Mouse (Mus musculus) C2C12 (cell line): ENCODE results near the gene Mphosph9. TPM values are rescaled to one million over a fixed set of nuclear protein-coding genes. Genes with fewer than 3 reads are reported as not detected.

ENCODE experiments used
- H3K27me3 ChIP-seq: one replicate; pipeline ENCODE4 v1.6.1; 2011; ENCODE audit not compliant: control insufficient read depth, insufficient read depth, insufficient read length
- H3K36me3 ChIP-seq: one replicate; pipeline ENCODE4 v1.6.1; 2011; ENCODE audit not compliant: control insufficient read depth, insufficient read depth
- H3K4me3 ChIP-seq: one replicate; pipeline ENCODE4 v1.5.1; 2011; ENCODE audit warnings: mild to moderate bottlenecking, control low read depth; ENCODE audit not compliant: poor library complexity, insufficient read depth, severe bottlenecking
- H3K79me2 ChIP-seq: one replicate; pipeline ENCODE4 v1.6.1; 2011; ENCODE audit not compliant: control insufficient read depth, insufficient read depth
- H3K79me3 ChIP-seq: one replicate; pipeline ENCODE4 v1.6.1; 2011; ENCODE audit warnings: low read depth, control low read depth
- H3ac ChIP-seq: one replicate; pipeline ENCODE3; 2011; ENCODE audit warnings: low read depth; ENCODE audit not compliant: control insufficient read depth, insufficient read length
- CEBPB ChIP-seq: IDR thresholded peaks from one replicate; pipeline ENCODE4 v1.6.1; 2011; ENCODE audit warnings: low read depth, mild to moderate bottlenecking, control low read depth, moderate library complexity
- CTCF ChIP-seq: IDR thresholded peaks from one replicate; pipeline ENCODE4 v1.5.1; 2011; ENCODE audit not compliant: control insufficient read depth, insufficient read depth, insufficient read length
- FOSL1 ChIP-seq: IDR thresholded peaks from one replicate; pipeline ENCODE4 v1.8.0; 2011; ENCODE audit warnings: mild to moderate bottlenecking, low read length; ENCODE audit not compliant: poor library complexity, insufficient read depth, severe bottlenecking
- MAX ChIP-seq: IDR thresholded peaks from one replicate; pipeline ENCODE4 v1.6.1; 2011; ENCODE audit warnings: mild to moderate bottlenecking, control low read depth
- MYOD1 ChIP-seq: IDR thresholded peaks from one replicate; pipeline ENCODE4 v1.6.1; 2011; ENCODE audit warnings: low read depth; ENCODE audit not compliant: control insufficient read depth, insufficient read length
- MYOG ChIP-seq: IDR thresholded peaks from one replicate; pipeline ENCODE4 v1.6.1; 2011; ENCODE audit not compliant: control insufficient read depth, insufficient read length; ENCODE audit errors: extremely low read depth
- USF1 ChIP-seq: IDR thresholded peaks from one replicate; pipeline ENCODE4 v1.6.1; 2011; ENCODE audit warnings: low read depth, mild to moderate bottlenecking, control low read depth, moderate library complexity
- polyA plus RNA-seq: library from polyadenylated mRNA; unstranded; fragments of >200 nt; fragmentation: generic; extraction: Trizol; gene quantifications from one replicate; pipeline ENCODE4 v1.2.1, GENCODE M21; 2012; ENCODE audit warnings: missing spikeins

The Mphosph9 gene
- polyA plus RNA-seq, 1 experiment = 3.1 TPM

- H3ac ChIP-seq = no peak overlapping the region
- no peaks in the 10 kb centered on the region for H3K79me2 ChIP-seq
- no peak for TF ChIP-seq MAX
- no peaks in the 10 kb centered on the region for H3K27me3 ChIP-seq
- H3K36me3 ChIP-seq = peaks cover 36% of the 10 kb centered on the region
- H3K79me3 ChIP-seq = no peaks in the 10 kb centered on the region
- no peak overlapping the region for H3K4me3 ChIP-seq
Measured at GRCm38 (mm10) chr5:124255141-124255540, 72.6 kb downstream of the Mphosph9 start.

GRCm38 (mm10) chr5:124253555-124253954 is 74.2 kb downstream of the Mphosph9 start:
- Histone ChIP-seq H3ac (no peak overlapping the region), H3K27me3 (no peaks in the 10 kb centered on the region), H3K79me2 (no peaks in the 10 kb centered on the region), H3K4me3 (no peak overlapping the region), H3K79me3 (no peaks in the 10 kb centered on the region), H3K36me3 (peaks cover 27% of the 10 kb centered on the region)
- TF ChIP-seq FOSL1 (no peak), MYOD1 (no peak)

GRCm38 (mm10) chr5:124252580-124253320 is 75.0 kb downstream of the Mphosph9 start:
- Histone ChIP-seq H3K4me3 (no peak overlapping the region), H3K36me3 (peaks cover 19% of the 10 kb centered on the region), H3ac (no peak overlapping the region), H3K79me3 (no peaks in the 10 kb centered on the region), H3K79me2 (no peaks in the 10 kb centered on the region), H3K27me3 (no peaks in the 10 kb centered on the region)
- TF ChIP-seq CTCF (no peak), FOSL1 (no peak), MAX (no peak), USF1 (no peak), MYOG (no peak), MYOD1 (no peak), CEBPB (no peak)

GRCm38 (mm10) chr5:124251070-124251469 is 76.7 kb downstream of the Mphosph9 start:
- H3K27me3 ChIP-seq = no peaks in the 10 kb centered on the region
- H3K79me2 ChIP-seq = no peaks in the 10 kb centered on the region
- H3ac ChIP-seq = no peak overlapping the region
- peaks cover 8% of the 10 kb centered on the region for H3K36me3 ChIP-seq
- no peaks in the 10 kb centered on the region for H3K79me3 ChIP-seq
- TF ChIP-seq MYOD1 (no peak), FOSL1 (no peak), MAX (no peak), CTCF (no peak), MYOG (no peak), CEBPB (no peak), USF1 (no peak)
- H3K4me3 ChIP-seq = no peak overlapping the region

GRCm38 (mm10) chr5:124249614-124250591 is 77.9 kb downstream of the Mphosph9 start, which contains the start of gene Pitpnm2:
TSS of gene Pitpnm2 (minus strand) at chr5:124249760.
- Histone ChIP-seq H3K4me3 (peak within 1 kb of the TSS; percentile 36), H3K79me3 (no peaks in the 10 kb centered on the region), H3K27me3 (no peaks in the 10 kb centered on the region), H3K79me2 (no peaks in the 10 kb centered on the region), H3ac (peak within 1 kb of the TSS; percentile 81), H3K36me3 (peaks cover 7% of the 10 kb centered on the region)
- TF ChIP-seq CTCF = peak; percentile 15
- no peak for TF ChIP-seq MAX
- no peak for TF ChIP-seq CEBPB
- TF ChIP-seq USF1 = no peak
